Mouse (Mus musculus) kidney, adult 2 months (tissue): ENCODE measurements around the gene Dgki.

Source experiments
- CTCF ChIP-seq: fragments of 200-500 bp; conservative IDR thresholded peaks from 2 replicates; pipeline ENCODE4 v1.5.1; 2011; ENCODE audit warnings: low read depth, mild to moderate bottlenecking, control low read depth, low read length, moderate library complexity, mixed read lengths; ENCODE audit not compliant: insufficient read depth, insufficient read length
- POLR2A ChIP-seq: fragments of 200-500 bp; IDR thresholded peaks from one replicate; pipeline ENCODE4 v1.6.1; 2011; ENCODE audit warnings: low read depth, low read length, control low read depth

DNA sequence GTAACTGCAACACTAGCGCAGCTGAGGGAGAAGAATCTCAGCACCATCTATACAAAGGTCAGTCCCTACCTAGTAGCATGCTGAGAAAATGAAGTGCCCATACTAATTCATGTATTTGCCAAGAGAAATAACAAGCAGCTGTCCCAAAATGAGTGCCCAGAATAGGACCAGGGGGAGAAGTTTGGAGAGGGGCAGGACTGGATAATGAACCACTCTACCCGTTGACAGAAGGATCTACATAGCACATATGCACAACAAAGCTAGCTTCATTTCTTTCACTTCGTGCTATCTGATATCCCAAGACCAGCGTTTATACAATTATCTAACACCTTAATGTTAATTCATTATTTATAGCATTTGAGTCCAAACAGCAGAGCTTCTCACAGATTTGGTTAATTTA lies 168.7 kb downstream of the Dgki start:
- TF ChIP-seq CTCF: no peak
- no peak for TF ChIP-seq POLR2A
